Mouse (Mus musculus): ENCODE measurements around the gene Rnf217. TPM values are rescaled to one million over a fixed set of nuclear protein-coding genes. Genes with fewer than 3 reads are reported as not detected.

Rnf217 gene
- polyA plus RNA-seq, 2 experiments: 0.18 to 0.20 TPM

DNA sequence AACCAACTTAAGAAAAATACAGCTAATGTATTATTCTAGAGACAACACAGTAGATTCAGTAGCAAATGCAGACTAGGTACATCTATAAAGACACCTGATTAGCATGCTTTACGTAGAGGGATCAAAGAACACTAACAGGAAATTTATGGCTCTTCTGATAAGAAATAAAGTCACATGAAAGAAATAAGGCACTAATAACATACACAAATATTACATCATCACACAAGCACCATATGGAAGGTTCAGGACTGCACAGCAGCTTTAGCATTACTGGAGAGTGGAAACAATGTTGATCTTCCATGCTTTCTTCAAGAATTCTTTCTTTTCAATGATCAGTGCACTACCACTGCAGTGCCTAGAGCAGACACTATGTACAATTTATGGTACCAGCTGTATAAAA lies 114.7 kb downstream of the Rnf217 start:
- TF ChIP-seq CTCF (IDR thresholded peaks at IDR 0.05; ENCODE audit: low read depth): no peak
- TF ChIP-seq EP300 (IDR thresholded peaks at IDR 0.05; ENCODE audit: low read depth): no peak
- Histone ChIP-seq H3K9me3 (ENCODE audit: control insufficient read depth, low read length) (no peaks in the 10 kb centered on the region), H3K27ac (no peak overlapping the region), H3K4me1 (replicated peaks; ENCODE audit: control insufficient read depth in 2 of 2, insufficient read depth in 2 of 2, low read length in 1 of 2) (no peaks in the 10 kb centered on the region), H3K36me3 (replicated peaks; ENCODE audit: control insufficient read depth, insufficient read depth, low read depth) (no peaks in the 10 kb centered on the region), H3K27me3 (ENCODE audit: control insufficient read depth, insufficient read depth, low read length) (no peaks in the 10 kb centered on the region), H3K9ac (replicated peaks) (no peak overlapping the region), H3K4me2 (ENCODE audit: low read depth) (no peak overlapping the region), H3K4me3 (ENCODE audit: insufficient read depth in 1 of 2, low read depth in 2 of 2, low read length in 2 of 2) (no peak overlapping the region)
- WGBS (ENCODE audit: insufficient replicate concordance): 55% methylated on average over 1 of the region's 1 CpGs
- DNase-seq (ENCODE audit: low read depth in 3 of 3, low spot score in 3 of 3) (no peak), ATAC-seq (ENCODE audit: insufficient read depth) (no peak)

DNA sequence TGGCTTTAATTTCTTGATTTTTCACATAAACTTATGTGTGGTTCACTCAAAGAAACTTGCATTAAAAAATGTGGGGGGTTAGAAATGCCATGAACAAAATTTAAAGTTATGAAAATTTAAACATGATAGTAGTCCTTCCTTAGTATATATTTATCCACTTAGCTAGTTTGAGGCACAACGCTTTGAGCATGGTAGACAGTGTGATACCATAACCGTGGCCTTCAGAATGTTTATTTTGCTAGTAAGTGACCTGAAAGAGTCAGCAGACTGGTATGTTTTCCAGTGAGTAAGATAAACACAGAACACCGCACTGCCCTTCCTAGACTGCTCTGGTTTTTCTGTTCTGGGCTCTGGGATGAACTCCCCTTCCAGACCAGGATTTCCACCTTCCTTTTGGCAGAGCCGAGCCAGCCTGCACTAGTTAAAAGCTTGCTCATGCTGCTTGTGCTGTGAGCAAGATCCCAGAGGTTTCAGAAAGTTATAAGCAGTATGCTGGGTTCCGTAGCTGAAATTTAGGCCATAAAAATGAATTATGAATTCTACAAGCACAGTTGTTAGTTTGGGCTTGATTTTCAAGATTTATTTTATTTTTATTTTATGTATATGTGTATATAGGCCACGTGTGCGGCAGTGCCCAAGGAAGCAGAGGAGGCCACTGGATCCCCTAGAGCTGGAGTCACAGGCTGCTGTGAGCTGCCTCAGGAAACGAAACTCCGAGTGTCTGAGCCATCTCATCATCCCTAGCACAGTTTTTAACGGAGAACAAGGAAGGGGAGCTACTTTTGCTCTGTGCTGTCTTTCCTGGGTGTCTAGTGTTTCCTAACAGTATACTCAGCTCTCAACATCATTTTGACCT lies 141.7 kb downstream of the Rnf217 start:
- Histone ChIP-seq H3K9ac (replicated peaks) (no peak overlapping the region), H3K27ac (no peak overlapping the region), H3K9me3 (ENCODE audit: control insufficient read depth, low read length) (no peaks in the 10 kb centered on the region), H3K36me3 (replicated peaks; ENCODE audit: control insufficient read depth, insufficient read depth, low read depth) (no peaks in the 10 kb centered on the region), H3K4me2 (ENCODE audit: low read depth) (no peak overlapping the region), H3K4me1 (replicated peaks; ENCODE audit: control insufficient read depth in 2 of 2, insufficient read depth in 2 of 2, low read length in 1 of 2) (no peaks in the 10 kb centered on the region), H3K4me3 (ENCODE audit: insufficient read depth in 1 of 2, low read depth in 2 of 2, low read length in 2 of 2) (no peak overlapping the region), H3K27me3 (ENCODE audit: control insufficient read depth, insufficient read depth, low read length) (no peaks in the 10 kb centered on the region)
- no peak for DNase-seq (ENCODE audit: low read depth in 3 of 3, low spot score in 3 of 3)
- ATAC-seq (ENCODE audit: insufficient read depth): no peak
- 53% methylated on average over 10 of the region's 10 CpGs for WGBS (ENCODE audit: insufficient replicate concordance)
- TF ChIP-seq CTCF (IDR thresholded peaks at IDR 0.05; ENCODE audit: low read depth) (no peak), EP300 (IDR thresholded peaks at IDR 0.05; ENCODE audit: low read depth) (no peak)

DNA sequence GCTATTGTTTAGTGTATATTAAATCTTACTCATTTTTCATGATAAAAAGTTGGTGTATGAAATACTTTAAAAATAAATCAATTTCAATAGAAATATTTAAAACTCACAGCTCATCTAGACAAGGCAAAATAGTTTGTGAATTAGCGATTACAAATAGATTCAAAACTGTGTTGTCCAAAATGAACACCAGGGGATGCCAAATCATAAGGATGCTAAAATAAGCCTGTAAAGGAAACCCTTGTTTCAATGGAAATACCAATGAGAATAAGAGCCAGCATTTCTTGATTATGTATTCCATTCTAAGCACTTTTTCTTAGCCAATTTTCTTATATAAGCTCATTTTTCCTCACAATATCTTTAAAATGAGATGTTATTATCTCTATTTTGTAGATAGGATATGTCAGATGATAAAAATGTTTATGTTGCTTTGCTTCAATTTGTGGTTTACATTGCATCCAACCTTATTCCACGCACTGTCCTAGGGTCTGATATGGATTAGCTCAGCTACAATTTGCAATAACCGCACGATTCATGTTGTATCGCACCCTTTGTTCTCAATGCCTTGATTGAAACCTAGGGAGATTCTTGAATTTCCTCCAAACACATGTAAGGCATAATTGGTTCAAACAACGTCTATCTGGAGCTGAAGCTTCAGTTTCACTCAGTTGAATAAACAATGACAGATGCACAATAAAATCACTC lies 143.0 kb downstream of the Rnf217 start:
- WGBS (ENCODE audit: insufficient replicate concordance): 61% methylated on average over 6 of the region's 6 CpGs
- Histone ChIP-seq H3K36me3 (replicated peaks; ENCODE audit: control insufficient read depth, insufficient read depth, low read depth) (no peaks in the 10 kb centered on the region), H3K27me3 (ENCODE audit: control insufficient read depth, insufficient read depth, low read length) (no peaks in the 10 kb centered on the region), H3K4me1 (replicated peaks; ENCODE audit: control insufficient read depth in 2 of 2, insufficient read depth in 2 of 2, low read length in 1 of 2) (no peaks in the 10 kb centered on the region), H3K4me3 (ENCODE audit: insufficient read depth in 1 of 2, low read depth in 2 of 2, low read length in 2 of 2) (no peak overlapping the region), H3K4me2 (ENCODE audit: low read depth) (no peak overlapping the region), H3K9ac (replicated peaks) (no peak overlapping the region), H3K27ac (no peak overlapping the region), H3K9me3 (ENCODE audit: control insufficient read depth, low read length) (no peaks in the 10 kb centered on the region)
- ATAC-seq (ENCODE audit: insufficient read depth): no peak
- no peak for DNase-seq (ENCODE audit: low read depth in 3 of 3, low spot score in 3 of 3)
- TF ChIP-seq EP300 (IDR thresholded peaks at IDR 0.05; ENCODE audit: low read depth) (no peak), CTCF (IDR thresholded peaks at IDR 0.05; ENCODE audit: low read depth) (peak; percentile 24; the same call in 1 of the 2 replicates)

DNA sequence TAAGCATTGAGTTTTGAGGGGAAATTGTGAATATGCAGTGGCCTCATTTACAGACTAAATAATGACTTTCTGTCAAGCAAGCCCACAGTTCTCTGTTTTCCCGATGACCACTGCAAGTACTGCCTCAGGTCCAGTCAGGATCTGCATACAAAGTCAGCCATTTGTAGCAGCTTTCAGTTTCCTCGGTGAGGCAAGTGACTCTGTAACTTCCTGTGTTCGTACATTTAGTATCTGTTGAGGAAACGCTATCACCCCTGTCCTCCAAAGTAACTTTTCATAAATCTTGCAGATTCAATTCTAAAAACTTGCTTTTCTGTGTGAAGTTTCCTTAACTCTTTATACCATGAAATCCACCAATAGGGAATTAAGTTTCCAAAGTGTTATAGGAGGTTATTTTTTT lies 143.6 kb downstream of the Rnf217 start:
- Histone ChIP-seq H3K4me2 (ENCODE audit: low read depth) (no peak overlapping the region), H3K27ac (no peak overlapping the region), H3K4me1 (replicated peaks; ENCODE audit: control insufficient read depth in 2 of 2, insufficient read depth in 2 of 2, low read length in 1 of 2) (no peaks in the 10 kb centered on the region), H3K9me3 (ENCODE audit: control insufficient read depth, low read length) (no peaks in the 10 kb centered on the region), H3K36me3 (replicated peaks; ENCODE audit: control insufficient read depth, insufficient read depth, low read depth) (no peaks in the 10 kb centered on the region), H3K9ac (replicated peaks) (no peak overlapping the region), H3K4me3 (ENCODE audit: insufficient read depth in 1 of 2, low read depth in 2 of 2, low read length in 2 of 2) (no peak overlapping the region), H3K27me3 (ENCODE audit: control insufficient read depth, insufficient read depth, low read length) (no peaks in the 10 kb centered on the region)
- TF ChIP-seq EP300 (IDR thresholded peaks at IDR 0.05; ENCODE audit: low read depth) (no peak), CTCF (IDR thresholded peaks at IDR 0.05; ENCODE audit: low read depth) (no peak)
- no peak for ATAC-seq (ENCODE audit: insufficient read depth)
- DNase-seq (ENCODE audit: low read depth in 3 of 3, low spot score in 3 of 3): no peak
- 34% methylated on average over 4 of the region's 4 CpGs for WGBS (ENCODE audit: insufficient replicate concordance)

DNA sequence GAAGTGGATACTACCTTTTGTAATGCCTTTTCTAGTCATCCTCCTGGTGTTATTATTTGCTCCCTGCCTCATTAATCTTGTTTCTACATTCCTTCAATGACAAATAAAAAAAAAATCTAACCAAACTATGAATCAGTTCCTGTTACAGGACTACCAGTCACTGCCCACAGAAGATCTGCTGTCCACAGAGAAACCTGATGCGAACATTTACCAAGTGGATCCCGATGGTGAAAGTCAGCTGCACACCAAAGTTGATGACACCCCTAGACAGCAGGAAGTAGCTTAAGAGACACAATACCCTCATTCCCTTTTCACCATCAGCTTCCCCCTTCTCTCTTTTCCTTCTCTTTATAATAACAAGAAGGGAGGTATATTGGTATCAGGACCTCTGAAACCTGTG lies 145.9 kb downstream of the Rnf217 start:
- H3K4me1 ChIP-seq (replicated peaks; ENCODE audit: control insufficient read depth in 2 of 2, insufficient read depth in 2 of 2, low read length in 1 of 2): no peaks in the 10 kb centered on the region
- 84% methylated on average over 2 of the region's 2 CpGs for WGBS (ENCODE audit: insufficient replicate concordance)
- no peak overlapping the region for H3K27ac ChIP-seq

More for the DNA sequence above, 145.9 kb downstream of the Rnf217 start:
- TF ChIP-seq EP300 (IDR thresholded peaks at IDR 0.05; ENCODE audit: low read depth): no peak
- TF ChIP-seq CTCF (IDR thresholded peaks at IDR 0.05; ENCODE audit: low read depth): no peak
- Histone ChIP-seq H3K9me3 (ENCODE audit: control insufficient read depth, low read length) (no peaks in the 10 kb centered on the region), H3K4me3 (ENCODE audit: insufficient read depth in 1 of 2, low read depth in 2 of 2, low read length in 2 of 2) (no peak overlapping the region), H3K9ac (replicated peaks) (no peak overlapping the region), H3K36me3 (replicated peaks; ENCODE audit: control insufficient read depth, insufficient read depth, low read depth) (no peaks in the 10 kb centered on the region), H3K4me2 (ENCODE audit: low read depth) (no peak overlapping the region), H3K27me3 (ENCODE audit: control insufficient read depth, insufficient read depth, low read length) (no peaks in the 10 kb centered on the region)
- ATAC-seq (ENCODE audit: insufficient read depth): no peak
- DNase-seq (ENCODE audit: low read depth in 3 of 3, low spot score in 3 of 3): no peak
